Mouse (Mus musculus) fibroblast of lung, adult 2 months (primary cell): Measurements from ENCODE around the gene Fut9.

Experiments used
- DNase-seq: peaks from one replicate; pipeline ENCODE4 v3.0.0-alpha.2; 2011; ENCODE audit warnings: low read depth

Fut9 gene

DNA sequence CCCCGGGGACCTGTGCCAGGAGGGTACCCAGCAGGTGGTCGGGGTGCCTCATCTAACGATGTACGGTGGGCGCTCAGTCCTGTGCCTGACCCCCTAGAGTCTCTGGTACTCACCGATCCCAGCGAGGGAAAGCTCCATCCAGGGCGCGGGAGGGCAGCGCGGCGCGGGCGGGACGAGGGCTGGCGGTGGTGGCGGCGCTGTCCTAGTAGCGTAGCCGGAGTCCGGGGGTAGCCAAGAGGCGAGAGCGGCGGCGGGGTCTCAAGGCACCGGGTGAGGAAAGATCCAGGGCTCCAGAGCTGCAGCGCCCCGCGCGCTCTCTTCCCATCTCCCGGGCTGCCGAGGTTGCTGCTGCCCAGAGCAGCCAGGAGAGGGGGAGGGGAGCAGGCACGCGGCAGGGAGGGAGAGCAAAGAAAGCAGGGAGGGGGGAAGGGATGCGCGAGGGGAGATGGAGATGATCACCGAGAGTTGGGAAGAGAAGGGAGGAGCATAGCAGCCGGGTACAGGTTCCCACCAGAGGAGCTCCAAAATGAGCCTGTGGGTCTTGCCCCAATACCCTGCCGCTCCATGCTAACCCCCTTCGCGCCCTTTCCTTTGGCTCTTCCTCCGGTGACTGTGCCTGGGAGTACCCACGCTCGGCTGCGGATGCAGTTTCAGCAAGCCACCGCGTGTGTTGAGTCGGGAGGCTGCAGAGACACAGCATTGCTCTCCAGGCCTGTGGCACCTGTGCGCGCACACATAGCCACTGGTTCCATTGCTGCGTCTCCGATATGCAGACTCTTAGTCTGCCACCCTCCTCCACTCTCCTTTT, at the start of gene Fut9:
Gene Fut9, minus strand, starts transcription at position 769 of the 808 bp plus-strand sequence.
- no peak for DNase-seq

DNA sequence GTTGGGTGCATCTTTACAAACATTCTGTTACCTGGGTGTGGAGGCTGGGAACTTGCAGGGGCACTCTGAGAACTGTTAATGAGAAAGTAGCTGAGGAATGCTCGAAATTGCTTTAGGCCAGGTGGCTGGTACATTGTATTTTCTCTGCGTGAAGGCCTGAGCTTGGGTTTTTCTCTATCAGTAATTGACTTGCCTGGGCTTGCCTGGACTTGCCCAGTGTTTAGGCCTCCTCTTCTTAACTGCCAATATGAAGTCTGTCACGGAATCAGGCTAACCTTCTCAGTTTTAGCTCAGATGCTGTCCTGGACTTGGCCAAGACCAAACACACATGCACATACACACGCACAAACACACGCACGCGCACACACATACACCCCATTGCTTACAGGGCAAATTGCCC, 15.7 kb upstream of the Fut9 start:
- no peak for DNase-seq

DNA sequence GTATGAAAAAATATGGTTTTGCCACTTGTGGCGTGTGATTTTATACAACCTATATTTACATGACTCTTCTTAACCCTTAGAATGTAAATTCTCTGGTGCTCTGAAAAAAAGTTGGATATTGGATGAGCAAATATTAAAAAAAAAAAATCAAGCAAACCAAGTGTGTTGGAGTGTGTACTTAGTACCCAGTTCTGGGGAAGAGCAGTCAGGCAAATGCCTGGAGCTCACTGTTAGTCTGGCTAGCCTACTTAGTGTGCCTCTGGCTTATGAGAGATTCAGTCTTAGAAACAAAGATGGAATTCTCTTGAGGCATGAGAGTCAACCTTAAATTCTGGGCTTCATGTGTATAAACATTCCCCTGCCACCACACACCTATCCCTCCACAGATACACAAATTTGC, 13.3 kb upstream of the Fut9 start:
- DNase-seq = no peak

DNA sequence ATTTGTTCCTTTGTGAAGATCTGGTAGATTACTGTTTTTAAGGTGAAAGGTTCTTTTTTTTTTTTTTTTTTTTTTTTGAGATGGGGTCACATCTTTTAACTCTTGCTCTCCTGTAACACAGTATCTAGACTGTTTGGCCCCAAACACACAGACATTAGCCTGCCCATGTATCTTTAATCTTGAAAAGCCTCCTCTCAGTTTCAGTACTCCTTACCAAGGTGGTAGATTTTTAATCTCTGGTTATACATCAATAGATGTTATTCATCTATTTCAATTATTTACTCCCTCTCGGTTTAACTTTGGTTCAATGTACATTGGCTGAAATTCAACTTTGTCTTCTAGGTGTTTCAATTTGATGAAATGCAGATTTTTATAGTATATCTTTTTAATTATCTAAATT, 10.0 kb upstream of the Fut9 start:
- DNase-seq = no peak

DNA sequence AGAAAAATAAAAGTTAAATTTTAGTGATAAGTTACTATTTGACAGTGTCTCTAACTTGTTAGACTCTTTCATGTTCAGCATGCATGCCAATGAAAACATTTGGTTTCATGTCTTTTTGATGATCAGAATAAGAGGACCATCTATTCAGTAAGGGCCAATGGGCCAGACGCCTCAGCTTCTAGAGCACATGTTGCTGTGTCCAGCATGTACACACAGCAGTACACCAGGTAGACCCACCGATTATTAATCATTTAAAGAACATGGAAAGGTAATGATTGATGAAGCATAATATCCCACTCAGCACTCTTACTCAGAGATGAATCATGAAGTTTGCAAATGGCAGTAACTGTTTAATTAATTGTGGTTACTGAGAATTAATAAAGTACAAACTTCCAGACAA, 1.7 kb upstream of the Fut9 start:
- no peak for DNase-seq

DNA sequence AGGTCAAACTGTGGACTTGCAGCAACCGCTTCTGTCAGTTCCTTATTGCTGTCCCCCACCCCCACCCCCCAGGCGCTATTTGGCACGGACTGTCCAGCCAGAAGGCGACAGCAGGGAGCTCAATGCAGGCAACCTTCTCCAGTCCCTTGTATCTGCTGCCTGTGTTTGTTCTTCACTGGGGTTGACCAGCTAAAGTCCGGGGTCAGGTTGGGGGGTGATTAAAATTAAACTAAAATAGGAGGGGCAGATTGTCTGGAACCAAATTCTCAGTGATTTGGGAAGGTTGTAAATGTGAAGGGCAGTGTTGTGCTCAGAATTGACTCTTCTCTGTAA, 206 bp upstream of the Fut9 start:
- DNase-seq = no peak

DNA sequence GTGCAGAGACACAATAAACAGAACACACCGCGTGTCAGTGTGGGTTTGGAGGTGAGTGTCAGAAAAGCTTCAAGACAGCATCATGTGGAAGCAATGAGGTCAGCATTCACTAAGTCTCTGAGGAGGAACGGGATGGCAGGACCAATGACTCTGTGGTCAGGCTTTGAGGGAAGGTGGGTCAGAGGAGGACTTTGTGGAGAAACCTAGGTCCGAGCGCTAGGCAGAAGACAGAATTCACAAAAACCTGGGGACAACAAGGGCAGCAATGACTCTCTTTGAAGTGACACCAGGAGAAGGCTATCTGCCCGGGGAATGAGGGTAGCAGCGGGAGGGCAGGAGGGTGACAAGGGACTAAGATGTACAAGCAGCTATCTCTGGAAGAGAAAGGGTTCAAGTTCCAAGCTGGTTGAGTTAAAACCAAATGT, 981 bp downstream of the Fut9 start:
- no peak for DNase-seq

DNA sequence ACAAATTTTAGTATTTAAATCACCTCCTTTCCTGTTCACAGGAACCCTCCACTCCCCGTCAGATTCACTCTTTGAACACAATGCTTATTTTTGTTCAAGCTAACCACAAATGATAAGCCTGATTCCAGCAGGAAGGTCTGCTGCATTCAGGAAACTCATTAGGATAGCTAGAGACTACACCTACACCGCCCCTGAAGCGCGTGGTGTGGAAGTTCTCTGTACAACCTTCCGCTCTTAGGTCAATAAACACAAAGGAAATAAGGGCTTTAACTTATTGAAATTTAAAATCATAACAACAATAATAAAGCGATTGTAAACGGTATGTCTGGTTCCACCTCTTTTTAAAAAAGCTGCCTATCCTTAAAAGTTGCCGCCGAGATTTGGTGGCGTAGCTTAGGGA, 1.6 kb downstream of the Fut9 start:
- DNase-seq = no peak

DNA sequence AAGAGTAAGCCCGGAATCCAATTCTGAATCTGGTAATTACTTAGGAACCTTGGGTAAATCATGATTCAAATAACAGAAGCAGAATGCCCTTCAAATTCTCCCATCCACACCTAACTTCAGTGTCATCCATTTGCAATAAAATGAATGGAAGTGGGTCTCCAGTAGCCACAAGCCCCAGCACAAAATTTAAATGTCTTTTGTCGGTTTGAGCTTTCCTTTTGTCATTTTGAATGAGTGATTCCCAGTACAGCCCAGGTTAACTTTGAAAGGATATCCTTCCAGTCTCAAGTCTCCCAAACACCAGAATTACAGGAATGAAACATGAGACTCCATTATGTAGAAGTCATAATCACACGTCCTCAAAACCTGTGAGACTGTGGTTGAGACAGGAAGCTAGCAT, 3.9 kb downstream of the Fut9 start:
- no peak for DNase-seq

DNA sequence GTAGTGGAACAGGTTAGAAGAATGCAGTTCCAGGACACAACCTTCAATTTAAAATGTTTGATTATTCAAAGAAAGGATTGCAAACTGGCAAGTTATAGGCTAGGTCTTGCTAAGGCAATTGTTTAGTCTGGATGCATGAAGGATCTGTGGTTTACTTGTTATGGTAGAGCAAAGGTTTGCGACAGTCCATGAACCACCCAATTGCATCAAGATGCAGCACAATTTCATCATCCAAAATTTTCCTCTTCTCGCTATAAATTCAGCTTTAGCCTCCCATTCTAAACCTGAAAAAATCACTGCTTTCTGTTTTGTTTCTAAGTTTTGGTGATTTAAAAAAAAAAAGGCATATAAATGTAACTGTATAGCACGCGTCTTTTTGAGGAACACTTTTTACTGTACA, 14.8 kb downstream of the Fut9 start:
- no peak for DNase-seq

DNA sequence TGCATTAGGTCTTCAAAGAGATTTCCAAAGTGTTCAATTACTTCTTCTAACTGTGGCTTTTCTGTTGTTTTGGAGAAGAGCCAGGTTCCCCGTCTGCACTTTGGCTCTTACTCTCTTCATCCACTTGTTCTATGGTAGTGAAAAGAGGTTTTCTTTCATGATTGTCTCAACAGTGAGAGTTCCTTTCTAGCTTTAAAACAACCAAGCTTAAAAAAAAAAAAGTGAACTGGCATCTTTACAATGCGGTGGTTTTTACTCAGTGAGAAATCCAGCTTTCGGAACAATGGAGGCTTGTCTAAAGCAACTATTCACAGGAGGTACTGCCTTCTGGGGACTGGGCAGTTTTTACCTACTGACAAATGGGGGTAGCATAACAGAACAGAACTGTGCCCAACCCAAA, 31.4 kb downstream of the Fut9 start:
- DNase-seq = peak; percentile 8

DNA sequence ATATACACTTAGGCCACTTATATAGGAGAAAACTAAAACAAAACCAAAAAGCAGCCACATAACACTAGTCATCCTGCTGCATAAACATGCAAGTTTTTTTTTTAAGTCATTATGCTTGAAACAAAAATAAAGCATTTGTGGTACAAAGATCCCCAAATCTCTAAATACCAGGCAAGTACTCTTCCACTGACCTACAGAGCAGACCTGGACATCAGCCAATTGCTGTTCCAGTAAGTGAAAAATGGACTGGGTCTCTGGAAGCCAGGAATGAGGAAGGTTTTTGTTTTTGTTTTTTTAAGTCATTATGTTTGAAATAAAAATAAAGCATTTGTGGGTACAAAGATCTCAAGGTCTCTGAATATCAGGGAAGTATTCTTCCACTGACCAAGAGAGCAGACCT, 37.0 kb downstream of the Fut9 start:
- no peak for DNase-seq

DNA sequence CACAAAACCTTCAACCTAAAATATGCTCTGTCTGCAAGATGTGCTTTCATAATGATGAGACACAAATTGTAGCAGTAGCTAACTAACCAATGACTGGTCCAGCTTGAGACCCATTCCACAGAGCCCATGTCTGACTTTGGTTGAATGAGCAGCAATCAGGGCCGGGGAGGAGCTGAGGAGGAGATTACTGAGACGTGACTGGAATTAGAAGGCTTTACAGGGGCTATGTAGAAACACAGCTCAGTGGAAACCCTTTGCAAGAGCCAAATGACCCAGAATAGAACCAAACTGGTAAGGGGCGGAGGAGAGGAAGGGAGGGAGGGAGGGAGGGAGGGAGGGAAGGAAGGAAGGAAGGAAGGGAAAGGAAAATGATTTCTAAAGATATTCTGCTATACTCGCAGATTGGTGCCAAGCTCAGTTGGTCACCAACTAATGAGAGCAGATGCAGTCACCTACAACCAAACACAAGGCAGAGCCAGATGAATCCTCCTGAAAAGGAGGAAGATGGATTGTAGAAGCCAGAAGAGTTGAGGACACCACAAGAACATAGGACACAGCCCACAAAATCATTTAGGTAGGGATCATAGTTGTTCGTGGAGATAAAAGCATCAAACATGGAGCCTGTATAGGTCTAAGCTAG, 42.0 kb downstream of the Fut9 start:
- no peak for DNase-seq

DNA sequence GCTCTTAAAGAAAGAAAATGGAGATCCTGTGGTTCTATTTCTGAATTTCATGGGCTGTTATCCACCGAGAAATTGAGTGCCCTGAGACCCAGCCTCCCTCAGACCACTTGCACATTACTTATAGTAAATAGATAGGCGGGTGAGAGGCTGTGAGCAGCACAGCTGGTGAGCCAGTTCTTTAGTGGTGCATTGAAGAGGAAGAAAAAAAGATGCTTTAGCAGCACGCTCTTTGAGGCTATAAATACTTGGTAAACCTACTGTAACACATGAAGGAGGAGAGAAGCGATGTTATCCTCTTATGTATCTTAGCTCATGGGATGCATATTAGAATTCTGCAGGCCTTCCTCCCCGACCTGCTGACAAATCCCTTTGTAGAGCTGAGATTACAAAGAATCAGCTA, 58.5 kb downstream of the Fut9 start:
- DNase-seq = no peak

DNA sequence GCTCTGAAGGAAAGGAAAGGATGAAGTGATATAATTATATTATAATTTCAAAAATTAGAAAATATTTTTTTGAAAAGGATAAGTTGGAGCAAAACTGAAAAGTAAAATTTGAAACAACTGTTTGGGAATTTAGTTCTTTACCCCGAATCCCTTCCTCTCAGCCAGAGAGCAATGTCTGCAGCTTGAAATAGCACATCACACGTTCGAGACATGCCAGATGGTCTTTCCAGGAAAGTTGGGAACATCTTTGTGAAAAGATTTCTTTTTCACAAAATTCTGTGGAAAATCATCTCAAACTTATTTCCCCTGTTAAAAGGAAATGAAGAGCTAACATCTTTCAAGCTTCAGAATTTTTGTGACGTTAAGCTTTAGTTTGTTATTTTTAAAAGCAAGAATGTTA, 61.3 kb downstream of the Fut9 start:
- DNase-seq = no peak

DNA sequence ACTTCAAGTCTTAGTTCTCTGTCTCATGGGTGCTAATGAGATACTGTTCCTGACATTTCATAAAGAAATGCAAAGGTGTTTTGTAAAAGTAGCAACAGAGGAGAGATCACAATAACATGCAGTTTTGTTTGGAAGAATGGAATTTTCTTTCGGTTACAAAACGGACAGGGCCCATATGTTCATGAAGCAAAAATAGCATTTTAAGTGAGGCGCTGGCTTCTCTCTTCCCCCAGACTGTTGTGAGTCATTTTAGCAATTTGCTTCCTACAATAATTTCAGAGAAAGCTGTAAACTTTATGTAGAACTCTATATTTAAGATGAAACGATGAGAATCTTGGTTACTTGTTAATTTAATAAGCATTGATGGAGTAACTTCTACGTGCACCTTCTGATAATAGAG, 78.5 kb downstream of the Fut9 start:
- no peak for DNase-seq

DNA sequence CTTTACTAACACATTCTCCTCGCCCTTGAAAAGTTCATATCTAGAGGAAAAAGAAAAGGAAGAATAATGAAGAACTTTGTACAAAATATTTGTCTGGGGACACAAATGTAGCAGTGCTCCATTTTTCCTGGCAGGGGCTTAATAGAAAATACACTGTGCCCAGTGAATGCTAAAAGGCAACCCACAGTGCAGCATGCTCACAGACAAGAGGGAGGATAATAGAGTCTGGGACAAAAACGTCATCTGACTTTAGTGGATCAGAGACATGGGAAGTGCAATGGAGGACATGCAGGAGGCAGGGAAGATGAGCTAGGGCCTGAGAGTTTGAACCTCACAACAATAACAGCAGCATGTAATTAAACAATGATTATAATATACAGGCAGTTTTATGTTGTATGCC, 86.1 kb downstream of the Fut9 start:
- no peak for DNase-seq

DNA sequence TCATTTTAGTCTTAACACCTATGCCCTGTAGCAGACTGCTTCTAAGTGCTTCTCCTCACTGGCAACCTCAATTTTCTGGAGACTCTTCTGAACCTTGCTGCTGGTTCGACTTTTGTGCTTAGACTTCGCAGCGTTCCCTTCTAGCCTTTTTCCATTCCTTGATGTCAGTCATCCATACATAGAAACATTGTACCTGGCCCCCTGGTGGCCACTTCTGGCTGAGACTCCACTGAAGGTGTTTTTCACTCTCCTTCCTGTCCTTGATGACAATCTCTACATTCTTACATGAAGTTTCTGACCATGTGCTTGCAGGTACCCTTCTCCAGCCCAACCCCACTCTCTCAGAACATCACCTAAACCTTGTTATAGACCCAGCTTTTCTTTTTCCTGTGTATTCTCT, 115.1 kb downstream of the Fut9 start:
- no peak for DNase-seq

DNA sequence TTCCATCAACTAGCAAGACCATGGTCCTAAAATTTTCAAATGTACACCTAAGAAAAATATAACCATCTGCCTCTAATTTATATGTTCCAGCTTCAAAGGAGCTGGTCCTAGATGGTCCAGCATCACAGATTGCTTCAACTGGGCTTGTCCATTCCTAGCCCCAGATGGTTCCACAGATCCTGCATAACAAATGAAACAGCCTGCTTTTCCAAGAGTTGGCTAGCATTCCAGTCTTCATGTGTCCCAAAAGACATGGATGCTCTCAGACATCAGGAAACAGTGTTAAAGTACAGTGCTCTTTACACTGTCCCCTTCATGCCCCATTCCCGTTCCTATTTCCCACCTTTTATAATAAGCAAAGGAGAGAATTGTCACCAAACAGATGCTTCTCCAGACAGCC, 135.8 kb downstream of the Fut9 start:
- no peak for DNase-seq

DNA sequence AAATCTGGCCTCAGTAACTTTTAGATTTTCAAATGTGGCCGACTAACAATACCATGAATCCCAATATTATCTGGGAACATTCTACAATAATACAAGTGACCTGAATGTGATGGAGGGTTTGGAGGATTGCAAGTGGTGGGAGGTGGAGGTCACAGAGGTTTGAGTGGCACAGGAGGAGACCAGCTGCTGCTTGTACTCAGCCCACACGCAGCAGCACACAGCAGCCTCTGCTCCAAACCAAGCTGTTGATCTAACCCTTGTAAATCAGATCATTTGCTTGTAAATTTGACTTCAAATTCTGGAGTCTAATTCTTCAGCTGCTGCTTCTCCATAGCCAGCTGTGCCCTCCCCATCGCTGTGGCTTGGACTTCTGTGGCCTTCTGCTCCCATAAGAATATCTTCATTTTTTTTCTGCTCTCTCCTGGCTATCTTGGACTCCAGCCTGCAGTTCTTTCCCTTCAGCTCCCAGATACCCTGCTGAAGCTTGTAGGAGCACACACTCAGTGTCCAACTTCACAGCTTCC, 138.8 kb downstream of the Fut9 start:
- no peak for DNase-seq

DNA sequence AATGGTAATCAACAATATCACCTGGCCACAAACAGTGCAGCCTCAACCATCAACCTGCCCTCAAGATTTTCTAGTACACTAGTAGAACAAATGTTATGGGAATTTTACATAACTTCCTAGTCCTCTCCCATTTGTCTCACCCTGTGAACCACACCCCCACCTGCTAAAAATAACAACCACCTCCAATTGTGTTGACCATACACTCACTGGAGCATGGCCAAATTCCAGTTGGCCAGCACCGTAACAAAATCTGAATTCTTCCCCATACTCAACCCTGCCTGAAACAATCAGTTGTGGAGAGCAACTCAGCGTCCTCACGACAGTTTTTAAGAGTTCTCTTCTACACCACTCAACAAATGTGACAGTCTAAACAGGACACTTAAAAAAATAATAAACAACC, 141.3 kb downstream of the Fut9 start:
- DNase-seq = no peak

DNA sequence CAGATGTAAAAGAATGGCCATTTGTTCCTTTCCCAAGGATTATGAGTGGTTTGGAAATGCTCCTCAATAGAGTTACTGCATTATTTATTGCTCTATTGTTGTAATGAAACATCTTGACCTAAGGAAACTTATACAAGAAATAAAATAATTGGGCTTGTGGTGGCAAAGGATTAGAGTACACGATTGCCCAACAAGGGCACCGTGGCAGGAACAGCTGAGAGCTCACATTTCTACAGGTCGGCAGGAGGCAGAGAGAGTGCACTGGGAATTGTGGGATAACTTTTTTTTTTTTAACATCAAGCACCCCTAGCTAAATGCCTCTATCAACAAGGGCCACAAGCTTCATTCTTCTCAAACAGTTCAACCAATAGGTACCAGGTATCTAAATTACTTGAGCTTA, 148.1 kb downstream of the Fut9 start:
- no peak for DNase-seq

DNA sequence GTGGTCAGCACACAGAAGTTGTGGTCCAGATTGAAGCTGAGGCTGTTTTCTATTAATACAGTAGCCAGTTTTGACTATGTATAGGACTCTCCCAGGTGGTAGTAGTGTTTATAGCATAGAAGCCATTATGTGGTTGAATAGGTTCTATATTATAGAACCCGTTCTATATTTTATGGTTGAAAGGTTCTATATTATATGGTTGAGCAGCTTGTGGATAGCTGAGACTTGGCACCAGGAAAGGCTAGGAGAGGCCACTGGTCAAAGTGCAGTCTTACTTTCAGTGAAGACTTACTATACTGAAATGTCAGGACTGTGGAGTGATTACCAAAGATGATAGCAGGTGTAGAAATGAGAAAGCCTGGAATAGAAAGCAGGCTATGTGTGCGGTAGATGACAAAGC, 151.9 kb downstream of the Fut9 start:
- no peak for DNase-seq

DNA sequence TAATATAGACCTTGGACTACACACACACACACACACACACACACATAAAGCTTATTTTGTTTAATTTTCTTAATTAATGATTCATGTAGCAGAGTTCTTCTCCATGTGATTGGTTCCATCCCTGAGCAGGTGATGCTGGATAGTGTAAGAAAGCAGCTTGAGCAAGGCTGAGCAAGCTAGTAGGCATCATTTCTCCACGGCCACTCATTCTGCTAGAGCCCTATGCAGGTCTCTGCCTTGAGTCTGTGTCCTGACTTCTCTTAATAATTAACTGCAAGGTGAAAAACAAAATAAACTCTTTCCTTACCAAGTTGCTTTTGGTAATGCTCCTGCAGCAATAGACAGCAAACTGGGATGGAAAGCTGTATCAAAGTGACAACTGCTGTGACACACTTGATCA, 152.5 kb downstream of the Fut9 start:
- no peak for DNase-seq
